Mouse (Mus musculus) stomach, postnatal 0 days (tissue): ENCODE results near the gene Sptbn4.

Source experiments
- CTCF ChIP-seq: IDR thresholded peaks from 2 replicates; pipeline ENCODE4 v1.5.1; 2016; ENCODE audit warnings: antibody characterized with exemption, low read depth, mild to moderate bottlenecking, moderate library complexity
- EP300 ChIP-seq: optimal IDR thresholded peaks from 2 replicates; pipeline ENCODE3; 2016; ENCODE audit warnings: antibody characterized with exemption

- TF ChIP-seq EP300, result no peak
- TF ChIP-seq CTCF, result no peak
Observed at GRCm38 (mm10) chr7:27459640-27460039, 12.2 kb upstream of the Sptbn4 start.
